Mouse (Mus musculus): ENCODE results near the gene Nprl3. TPM values are rescaled to one million over a fixed set of nuclear protein-coding genes. Genes with fewer than 3 reads are reported as not detected.

Gene Nprl3
- total and polyA plus RNA-seq, 3 experiments = 26.3 to 121 (median 106) TPM

- Histone ChIP-seq H3K36me3 (replicated peaks) (peaks cover 87% of the 10 kb centered on the region), H3K27me3 (ENCODE audit: insufficient read depth, low read length) (no peaks in the 10 kb centered on the region), H3K9me3 (replicated peaks) (no peaks in the 10 kb centered on the region), H3K4me1 (ENCODE audit: insufficient read depth, low read depth, low read length) (peaks cover 78% of the 10 kb centered on the region), H3K4me3 (ENCODE audit: low read depth, low read length) (peak overlapping the region; percentile 14; the same call in 1 of the 2 replicates)
- ATAC-seq (ENCODE audit: extremely low read depth, insufficient number of reproducible peaks, low FRiP score, poor library complexity, severe bottlenecking) (peak; percentile 94), DNase-seq (ENCODE audit: low spot score) (peak; percentile 79)
- TF ChIP-seq TAL1 (conservative IDR thresholded peaks at IDR 0.05; ENCODE audit: low read depth, low read length) (peak; percentile 100), CTCF (IDR thresholded peaks at IDR 0.05; ENCODE audit: low read depth, low read length) (no peak), GATA1 (IDR thresholded peaks at IDR 0.05; ENCODE audit: borderline replicate concordance, low read length) (no peak), GATA2 (IDR thresholded peaks at IDR 0.05; ENCODE audit: borderline replicate concordance, low read depth, low read length) (peak; percentile 86)
These were observed 21.9 kb downstream of the Nprl3 start for GRCm38 (mm10) chr11:32245614-32246013.

DNA sequence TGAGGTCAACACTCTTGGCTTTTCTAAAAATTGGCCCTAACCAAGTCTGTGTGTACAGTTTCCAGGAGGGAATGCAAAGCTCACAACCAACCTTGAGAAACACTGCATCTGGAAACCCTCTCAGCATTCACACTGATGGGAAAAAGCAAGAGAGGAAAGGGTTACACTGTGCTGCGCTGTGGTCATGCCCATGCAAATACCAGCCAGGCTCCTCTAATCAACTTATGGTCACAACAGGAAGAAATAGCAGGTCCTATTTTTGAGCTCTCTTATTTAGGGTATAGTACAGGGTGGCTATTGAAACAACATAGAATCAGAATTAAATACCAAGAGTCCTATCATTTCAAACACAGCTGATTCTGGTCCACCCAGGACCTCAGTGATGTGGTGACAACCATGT is 22.9 kb downstream of the Nprl3 start:
- peaks cover 88% of the 10 kb centered on the region for H3K36me3 ChIP-seq (replicated peaks)

GRCm38 (mm10) chr11:32244064-32244463 is 23.4 kb downstream of the Nprl3 start:
- H3K4me3 ChIP-seq (ENCODE audit: low read depth, low read length) = no peak overlapping the region
- no peak for ATAC-seq (ENCODE audit: extremely low read depth, insufficient number of reproducible peaks, low FRiP score, poor library complexity, severe bottlenecking)
- H3K9me3 ChIP-seq (replicated peaks) = no peaks in the 10 kb centered on the region
- H3K4me1 ChIP-seq (ENCODE audit: insufficient read depth, low read depth, low read length) = peaks cover 67% of the 10 kb centered on the region
- DNase-seq (ENCODE audit: low spot score) = no peak
- no peaks in the 10 kb centered on the region for H3K27me3 ChIP-seq (ENCODE audit: insufficient read depth, low read length)
- no peak for TF ChIP-seq GATA1 (IDR thresholded peaks at IDR 0.05; ENCODE audit: borderline replicate concordance, low read length)
- no peak for TF ChIP-seq GATA2 (IDR thresholded peaks at IDR 0.05; ENCODE audit: borderline replicate concordance, low read depth, low read length)
- TF ChIP-seq POLR2AphosphoS5 (IDR thresholded peaks at IDR 0.05; ENCODE audit: insufficient replicate concordance, low read depth, low read length) = no peak
- TF ChIP-seq CTCF (IDR thresholded peaks at IDR 0.05; ENCODE audit: low read depth, low read length) = no peak
- TF ChIP-seq TAL1 (conservative IDR thresholded peaks at IDR 0.05; ENCODE audit: low read depth, low read length) = no peak
- H3K36me3 ChIP-seq (replicated peaks) = peaks cover 87% of the 10 kb centered on the region

More for the DNA sequence above, 22.9 kb downstream of the Nprl3 start:
- DNase-seq (ENCODE audit: low spot score) = no peak
- H3K27me3 ChIP-seq (ENCODE audit: insufficient read depth, low read length) = no peaks in the 10 kb centered on the region
- no peak for TF ChIP-seq GATA1 (IDR thresholded peaks at IDR 0.05; ENCODE audit: borderline replicate concordance, low read length)
- TF ChIP-seq TAL1 (conservative IDR thresholded peaks at IDR 0.05; ENCODE audit: low read depth, low read length) = no peak
- TF ChIP-seq POLR2AphosphoS5 (IDR thresholded peaks at IDR 0.05; ENCODE audit: insufficient replicate concordance, low read depth, low read length) = no peak
- TF ChIP-seq CTCF (IDR thresholded peaks at IDR 0.05; ENCODE audit: low read depth, low read length) = no peak
- TF ChIP-seq GATA2 (IDR thresholded peaks at IDR 0.05; ENCODE audit: borderline replicate concordance, low read depth, low read length) = no peak
- ATAC-seq (ENCODE audit: extremely low read depth, insufficient number of reproducible peaks, low FRiP score, poor library complexity, severe bottlenecking) = no peak
- H3K4me1 ChIP-seq (ENCODE audit: insufficient read depth, low read depth, low read length) = peaks cover 70% of the 10 kb centered on the region
- H3K9me3 ChIP-seq (replicated peaks) = no peaks in the 10 kb centered on the region
- no peak overlapping the region for H3K4me3 ChIP-seq (ENCODE audit: low read depth, low read length)

DNA sequence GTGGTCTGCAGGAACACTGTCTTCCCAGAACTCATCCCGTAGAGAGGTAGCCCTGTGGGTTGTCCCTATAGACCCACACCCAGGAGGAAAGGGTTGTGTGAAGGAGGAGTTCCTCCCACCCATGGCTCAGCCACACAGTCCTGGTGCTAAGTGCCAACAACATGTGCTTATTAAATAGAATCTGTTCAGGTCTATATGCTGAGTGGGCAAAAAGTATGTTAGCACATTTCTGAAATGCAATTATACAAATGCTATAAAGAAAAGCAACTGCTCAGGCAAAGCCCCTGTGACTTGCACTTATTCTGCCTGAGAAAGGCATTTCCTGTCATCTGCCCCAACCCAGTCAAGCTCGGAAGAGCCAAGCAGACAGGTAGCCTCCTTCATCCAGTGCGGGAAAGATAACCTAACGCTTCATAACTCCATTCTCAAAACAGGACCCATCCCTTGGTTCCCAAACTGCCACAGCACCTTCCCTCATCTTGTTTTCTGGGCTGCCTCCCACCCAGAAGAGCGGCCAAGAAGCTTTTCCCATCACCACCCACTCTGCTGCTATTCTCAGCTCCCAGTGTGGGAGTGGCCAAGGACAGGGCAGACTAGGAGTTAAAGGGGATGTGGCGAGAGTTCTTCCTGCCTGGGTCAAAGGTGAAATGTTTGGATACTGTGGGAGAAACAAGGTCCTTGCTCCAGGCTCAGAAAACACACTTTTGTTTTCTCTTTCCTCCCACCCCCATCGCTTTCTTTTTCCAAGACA is 24.1 kb downstream of the Nprl3 start:
- H3K4me3 ChIP-seq (ENCODE audit: low read depth, low read length) = no peak overlapping the region
- no peaks in the 10 kb centered on the region for H3K9me3 ChIP-seq (replicated peaks)
- peaks cover 72% of the 10 kb centered on the region for H3K4me1 ChIP-seq (ENCODE audit: insufficient read depth, low read depth, low read length)
- ATAC-seq (ENCODE audit: extremely low read depth, insufficient number of reproducible peaks, low FRiP score, poor library complexity, severe bottlenecking) (no peak), DNase-seq (ENCODE audit: low spot score) (no peak)
- H3K36me3 ChIP-seq (replicated peaks) = peaks cover 88% of the 10 kb centered on the region
- TF ChIP-seq TAL1 (conservative IDR thresholded peaks at IDR 0.05; ENCODE audit: low read depth, low read length) (no peak), GATA2 (IDR thresholded peaks at IDR 0.05; ENCODE audit: borderline replicate concordance, low read depth, low read length) (no peak), GATA1 (IDR thresholded peaks at IDR 0.05; ENCODE audit: borderline replicate concordance, low read length) (no peak), POLR2AphosphoS5 (IDR thresholded peaks at IDR 0.05; ENCODE audit: insufficient replicate concordance, low read depth, low read length) (no peak), CTCF (IDR thresholded peaks at IDR 0.05; ENCODE audit: low read depth, low read length) (no peak)
- H3K27me3 ChIP-seq (ENCODE audit: insufficient read depth, low read length) = no peaks in the 10 kb centered on the region

- ATAC-seq (ENCODE audit: extremely low read depth, insufficient number of reproducible peaks, low FRiP score, poor library complexity, severe bottlenecking) (no peak), DNase-seq (ENCODE audit: low spot score) (no peak)
- H3K36me3 ChIP-seq (replicated peaks) = peaks cover 91% of the 10 kb centered on the region
- no peak overlapping the region for H3K4me3 ChIP-seq (ENCODE audit: low read depth, low read length)
- TF ChIP-seq TAL1 (conservative IDR thresholded peaks at IDR 0.05; ENCODE audit: low read depth, low read length) = no peak
- no peak for TF ChIP-seq GATA1 (IDR thresholded peaks at IDR 0.05; ENCODE audit: borderline replicate concordance, low read length)
- no peak for TF ChIP-seq GATA2 (IDR thresholded peaks at IDR 0.05; ENCODE audit: borderline replicate concordance, low read depth, low read length)
- H3K9me3 ChIP-seq (replicated peaks) = no peaks in the 10 kb centered on the region
- no peaks in the 10 kb centered on the region for H3K27me3 ChIP-seq (ENCODE audit: insufficient read depth, low read length)
- H3K4me1 ChIP-seq (ENCODE audit: insufficient read depth, low read depth, low read length) = peaks cover 67% of the 10 kb centered on the region
These were observed 25.3 kb downstream of the Nprl3 start for GRCm38 (mm10) chr11:32242209-32242608.

- Histone ChIP-seq H3K4me1 (ENCODE audit: insufficient read depth, low read depth, low read length) (peaks cover 60% of the 10 kb centered on the region), H3K36me3 (replicated peaks) (peaks cover 91% of the 10 kb centered on the region), H3K4me3 (ENCODE audit: low read depth, low read length) (no peak overlapping the region), H3K9me3 (replicated peaks) (no peaks in the 10 kb centered on the region), H3K27me3 (ENCODE audit: insufficient read depth, low read length) (no peaks in the 10 kb centered on the region)
- TF ChIP-seq CTCF (IDR thresholded peaks at IDR 0.05; ENCODE audit: low read depth, low read length) = no peak
- no peak for TF ChIP-seq TAL1 (conservative IDR thresholded peaks at IDR 0.05; ENCODE audit: low read depth, low read length)
- no peak for TF ChIP-seq GATA1 (IDR thresholded peaks at IDR 0.05; ENCODE audit: borderline replicate concordance, low read length)
- TF ChIP-seq POLR2AphosphoS5 (IDR thresholded peaks at IDR 0.05; ENCODE audit: insufficient replicate concordance, low read depth, low read length) = no peak
- no peak for TF ChIP-seq GATA2 (IDR thresholded peaks at IDR 0.05; ENCODE audit: borderline replicate concordance, low read depth, low read length)
- no peak for ATAC-seq (ENCODE audit: extremely low read depth, insufficient number of reproducible peaks, low FRiP score, poor library complexity, severe bottlenecking)
- DNase-seq (ENCODE audit: low spot score) = no peak
These were observed 26.1 kb downstream of the Nprl3 start for GRCm38 (mm10) chr11:32241391-32241790.

All from G1E (cell line).